Mouse (Mus musculus): ENCODE data around the gene Axl.
A peak's percentile ranks its signal among the peaks of the same experiment; 100 is the strongest.
"Not testable (repeated sequence)": the region's sequence is repeated elsewhere in the genome, so short reads cannot be mapped to it uniquely, and the experiment has no call there.

Gene Axl

DNA sequence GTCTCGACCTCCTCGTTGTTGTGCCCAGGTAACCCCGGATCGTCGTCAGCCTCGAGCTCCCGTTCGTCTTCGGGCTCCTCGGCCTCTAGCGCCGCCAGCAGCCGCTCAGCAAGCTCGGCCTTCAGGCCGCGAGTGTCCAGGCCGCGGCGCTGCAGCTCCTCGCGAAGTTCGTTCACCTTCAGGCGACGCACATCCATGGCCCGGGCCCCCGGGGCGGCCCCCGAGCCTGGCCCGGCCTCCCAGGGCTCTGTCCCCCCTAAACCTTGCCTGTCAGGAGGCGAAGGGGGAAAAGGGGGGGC is 34.1 kb downstream of the Axl start:
- DNase-seq (ENCODE audit: low read depth, low spot score) = no peak

DNA sequence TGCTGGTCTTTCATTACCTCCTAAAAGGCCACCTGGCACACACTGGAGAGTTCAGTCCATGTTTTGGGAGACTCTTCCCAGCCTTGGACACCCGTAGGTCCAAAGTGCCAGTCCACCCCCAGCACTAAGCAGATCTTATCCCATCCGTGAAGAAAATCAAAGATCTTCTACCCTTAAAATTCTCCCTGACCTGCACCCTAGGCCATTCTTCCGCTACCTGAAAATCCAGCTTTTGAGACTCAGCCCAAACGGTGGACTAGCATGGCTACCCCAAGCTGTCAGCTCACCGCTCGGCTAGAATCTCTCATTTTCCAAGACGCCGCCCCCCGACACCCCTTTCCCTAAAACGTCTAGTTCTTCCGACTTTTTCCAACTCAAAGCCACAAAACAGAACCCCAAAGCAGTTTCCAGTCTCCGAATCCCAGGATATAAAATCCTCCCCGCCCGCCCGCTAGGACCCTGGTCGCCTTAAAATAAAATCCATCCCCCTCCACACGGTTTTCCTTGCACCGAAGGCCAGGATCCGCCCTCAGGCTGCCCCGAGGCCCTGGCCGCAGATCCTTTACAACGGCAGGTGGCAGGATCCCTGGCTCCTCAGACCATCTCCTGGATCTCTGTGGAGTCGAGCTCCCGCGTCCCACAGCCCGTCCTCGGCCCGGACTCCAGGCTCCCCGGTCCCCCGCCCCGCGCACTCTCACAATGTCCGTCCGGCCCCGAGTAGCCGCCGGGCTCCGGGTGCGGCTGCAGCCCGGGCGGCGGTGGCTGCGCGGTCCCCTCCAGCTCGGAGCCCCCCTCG is 34.7 kb downstream of the Axl start:
- DNase-seq (ENCODE audit: low read depth, low spot score) = peak; percentile 41

DNA sequence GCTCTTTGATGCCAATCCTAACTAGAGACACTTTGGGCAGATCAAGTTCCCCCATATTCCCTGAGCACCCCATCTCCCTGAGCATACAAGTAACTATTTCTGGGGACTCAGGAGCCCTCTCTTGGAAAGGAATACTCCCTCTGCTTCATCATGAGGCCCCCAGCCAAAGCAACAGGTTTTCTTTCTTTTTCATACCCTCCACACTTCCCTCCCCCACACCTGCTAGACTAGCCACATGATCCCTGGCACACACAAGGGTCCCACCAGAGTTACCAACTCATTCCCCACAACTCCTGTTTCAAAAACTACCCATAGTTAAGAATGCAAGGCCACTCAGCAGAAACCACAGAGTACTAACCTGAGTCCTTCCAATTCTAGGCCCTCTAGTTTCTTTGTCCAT is 35.4 kb downstream of the Axl start:
- peak; percentile 6 for DNase-seq (ENCODE audit: low read depth, low spot score)

DNA sequence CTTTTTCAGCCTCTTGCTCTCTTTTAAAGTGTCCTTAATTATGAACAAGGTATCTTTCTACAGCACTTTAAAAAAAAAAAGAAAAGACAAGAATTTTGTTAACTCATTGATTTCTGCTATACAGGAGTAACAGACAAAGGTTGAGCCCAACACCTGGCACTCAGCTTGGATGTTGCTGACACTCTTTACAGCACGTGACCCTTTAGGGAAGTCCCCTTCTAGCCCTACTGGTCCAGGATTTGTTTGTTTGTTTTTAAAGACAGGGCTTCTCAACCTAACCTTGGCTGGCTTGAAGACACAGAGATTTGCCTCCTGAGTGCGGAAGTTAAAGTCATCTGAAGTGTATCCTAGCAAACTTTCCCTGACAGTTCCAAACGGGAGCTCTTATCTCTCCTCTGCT is 41.7 kb downstream of the Axl start:
- DNase-seq (ENCODE audit: low read depth, low spot score) = no peak

DNA sequence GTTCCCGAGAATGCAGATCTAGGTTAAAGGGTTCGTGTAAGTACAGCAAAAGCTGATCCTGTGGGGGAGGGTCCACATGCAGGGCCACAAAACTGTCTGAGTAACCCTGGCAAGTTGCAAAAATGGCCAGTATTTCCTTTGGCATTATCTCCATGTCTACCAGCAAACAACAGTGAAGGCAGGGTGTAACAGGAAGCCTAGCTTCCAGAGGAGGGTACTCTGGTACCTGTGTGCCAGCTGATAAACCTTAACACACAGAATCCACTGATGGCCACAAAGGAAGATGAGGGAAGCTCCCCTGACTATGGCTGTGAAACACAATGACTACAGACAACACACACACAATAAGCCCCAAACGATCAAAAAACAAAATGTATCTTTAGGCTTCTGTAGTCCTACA is 50.2 kb downstream of the Axl start:
- DNase-seq (ENCODE audit: low read depth, low spot score) = no peak

DNA sequence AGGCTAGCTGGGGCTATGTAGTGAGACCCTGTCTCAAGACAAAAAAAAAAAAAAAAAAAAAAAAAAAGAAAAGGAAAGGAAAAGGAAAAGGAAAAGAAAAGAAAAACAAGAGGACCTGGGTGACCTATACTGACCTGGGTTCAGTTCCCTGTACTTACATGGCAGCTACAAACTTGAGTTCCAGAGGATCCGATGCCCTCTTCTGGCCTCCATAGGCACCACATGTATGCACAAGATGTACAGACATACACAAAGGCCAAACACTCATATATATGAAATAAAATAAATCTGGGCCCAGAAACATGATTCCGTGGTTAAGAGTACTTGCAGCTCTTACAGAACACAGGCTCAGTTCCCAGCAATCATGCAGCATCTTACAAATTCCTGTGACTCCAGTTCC is 51.6 kb downstream of the Axl start:
- peak; percentile 38 for DNase-seq (ENCODE audit: low read depth, low spot score)

DNA sequence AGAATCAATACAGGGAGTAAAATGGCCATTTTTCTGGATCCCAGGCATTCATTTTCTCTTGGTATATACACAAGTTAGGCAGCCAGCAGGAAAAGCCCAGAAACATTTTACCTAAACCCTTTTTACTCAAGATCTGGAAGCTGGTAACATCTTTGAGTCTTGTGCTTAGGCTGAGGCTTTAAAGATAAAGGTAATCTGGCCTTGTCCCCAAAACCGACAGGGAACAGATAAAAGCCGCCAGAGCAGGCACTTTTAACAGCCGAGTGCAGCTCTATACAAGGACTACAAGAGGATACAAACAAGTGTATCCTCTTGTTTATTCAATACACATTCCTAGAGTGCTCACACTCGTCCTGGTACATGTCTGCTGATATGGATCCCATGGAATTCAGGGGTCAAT is 53.5 kb downstream of the Axl start:
- no peak for DNase-seq (ENCODE audit: low read depth, low spot score)

DNA sequence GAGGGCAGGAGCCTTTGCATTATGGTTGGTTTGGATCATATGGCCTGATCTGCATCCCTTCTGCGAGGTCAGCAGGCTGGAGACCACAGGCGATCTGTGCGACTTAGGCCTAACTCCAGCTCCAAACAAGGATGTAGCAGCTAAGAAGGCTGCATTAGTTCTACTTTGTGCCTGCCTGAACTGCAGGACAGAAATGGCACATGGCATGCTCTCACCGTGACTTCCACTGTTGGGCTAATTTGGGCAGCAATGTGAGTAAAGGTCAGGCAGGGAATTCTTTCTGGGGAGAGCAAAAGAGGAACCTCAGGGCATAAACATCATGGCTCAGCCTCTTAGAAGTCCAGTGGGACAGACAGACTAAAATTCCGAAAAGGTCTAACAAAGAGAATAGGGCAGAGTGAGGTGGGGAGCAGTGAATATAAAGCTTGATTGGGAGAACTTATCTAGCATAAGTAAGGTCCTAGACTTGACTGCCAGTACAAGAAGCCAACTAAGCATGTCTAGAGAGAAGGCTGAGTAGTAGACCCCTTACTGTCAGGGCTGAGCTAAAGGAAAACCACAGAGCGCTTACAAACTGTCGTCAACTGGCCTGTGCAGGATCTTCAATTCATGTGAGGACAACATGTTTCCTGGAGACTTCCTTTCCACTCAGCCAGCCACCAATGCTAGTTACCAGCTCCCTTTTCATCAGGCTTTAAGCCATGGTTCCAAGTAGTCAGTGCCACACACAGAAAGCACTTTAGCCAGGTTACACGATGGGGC is 57.0 kb downstream of the Axl start:
- no peak for DNase-seq (ENCODE audit: low read depth, low spot score)

DNA sequence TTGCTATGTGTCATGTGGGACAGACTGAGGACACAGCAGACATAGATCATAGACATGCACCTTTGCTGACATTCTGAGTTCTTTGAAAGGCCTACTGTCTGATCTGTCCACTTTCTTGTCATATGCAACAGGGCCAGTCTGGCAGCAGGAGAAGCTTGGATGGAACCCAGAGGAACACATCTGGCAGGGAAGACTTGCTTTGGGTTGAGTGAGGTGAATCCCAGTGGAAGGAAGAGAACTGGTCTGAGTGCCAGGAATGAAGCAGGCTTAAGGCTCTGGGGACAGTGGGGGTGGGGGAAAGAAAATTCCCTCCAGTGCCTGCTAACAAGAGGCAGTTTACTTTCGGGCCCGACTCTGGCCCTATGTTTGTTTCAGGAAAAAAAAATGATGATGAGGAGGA is 58.6 kb downstream of the Axl start:
- peak; percentile 60 for DNase-seq (ENCODE audit: low read depth, low spot score)

DNA sequence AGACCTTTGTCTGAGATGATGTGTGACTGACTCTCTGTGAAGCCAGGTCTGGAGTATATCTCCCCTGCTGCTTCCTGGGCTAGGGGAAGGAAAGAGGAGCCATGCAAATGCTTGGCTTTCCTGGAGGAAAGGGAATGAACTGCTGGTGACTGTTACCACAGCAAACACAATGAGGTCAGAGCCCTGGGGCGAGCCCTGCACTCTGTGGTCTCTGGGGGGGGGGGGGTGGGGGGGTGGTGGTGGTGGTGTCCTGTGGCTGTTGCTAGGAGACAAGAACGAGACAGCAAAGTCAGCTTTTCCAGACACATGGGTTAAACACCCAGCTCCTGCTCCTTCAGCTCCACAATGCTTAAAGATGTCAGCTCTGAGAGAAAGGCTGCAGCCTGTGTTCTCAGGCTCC is 59.1 kb downstream of the Axl start:
- no peak for DNase-seq (ENCODE audit: low read depth, low spot score)

DNA sequence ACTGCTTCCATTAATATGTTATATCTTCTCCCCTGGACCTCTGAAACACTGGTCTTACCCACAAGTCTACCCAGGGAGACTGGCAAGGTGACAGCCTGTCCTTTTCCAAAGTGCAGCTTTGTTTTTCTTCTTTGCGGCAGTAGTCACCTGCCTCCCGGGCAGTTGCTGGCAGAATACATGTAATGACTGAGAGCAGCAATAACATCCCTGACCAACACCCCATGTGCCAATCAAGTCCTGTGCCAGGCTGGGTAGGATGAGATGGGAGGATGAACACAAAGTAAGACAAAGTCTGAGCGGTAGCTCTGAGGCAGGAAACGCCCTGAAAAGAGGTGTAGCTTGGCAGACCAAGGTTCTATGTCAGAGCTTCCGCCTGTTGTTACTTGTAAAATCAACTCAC is 60.7 kb downstream of the Axl start:
- DNase-seq (ENCODE audit: low read depth, low spot score) = no peak

DNA sequence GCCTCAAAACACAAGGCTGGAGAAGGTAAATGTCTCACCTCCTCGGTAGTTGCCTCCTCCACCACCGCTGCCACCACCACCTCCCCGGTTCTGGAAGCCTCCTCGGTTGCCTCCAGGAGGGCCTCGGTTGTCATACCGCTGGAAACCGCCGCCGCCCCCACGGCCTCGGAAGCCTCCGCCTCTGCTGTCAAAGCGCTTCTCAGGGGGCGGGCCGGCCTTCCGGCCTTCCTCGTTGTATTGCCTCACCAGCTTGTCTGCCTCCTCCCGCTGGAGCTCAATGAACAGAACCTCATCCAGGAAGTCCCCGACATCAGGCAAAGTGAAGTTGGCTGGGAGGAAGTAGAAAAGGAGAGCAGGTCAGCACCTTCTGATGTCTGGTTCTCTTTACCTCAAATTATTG is 62.6 kb downstream of the Axl start:
- no peak for DNase-seq (ENCODE audit: low read depth, low spot score)

DNA sequence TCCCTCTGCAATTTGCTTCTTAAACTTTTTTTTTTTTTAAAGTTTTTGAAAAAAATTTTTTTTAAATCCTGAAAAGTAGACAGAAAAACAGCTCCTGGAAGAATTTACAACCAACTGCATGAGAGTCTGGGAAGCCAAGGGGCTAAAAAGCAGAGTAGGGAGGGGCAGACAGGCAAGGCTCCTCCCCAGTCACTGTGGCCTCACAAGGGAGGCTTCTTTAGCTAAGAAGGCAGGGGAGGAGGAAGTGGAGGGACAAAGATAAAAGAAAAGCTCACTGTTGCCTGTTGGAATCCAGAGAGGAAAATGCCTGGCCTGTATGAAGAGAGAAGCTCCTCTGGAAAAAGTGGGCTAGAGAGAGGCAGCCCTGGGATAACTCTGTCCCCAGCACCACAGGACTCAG is 66.7 kb downstream of the Axl start:
- not testable (repeated sequence) for DNase-seq (ENCODE audit: low read depth, low spot score)

DNA sequence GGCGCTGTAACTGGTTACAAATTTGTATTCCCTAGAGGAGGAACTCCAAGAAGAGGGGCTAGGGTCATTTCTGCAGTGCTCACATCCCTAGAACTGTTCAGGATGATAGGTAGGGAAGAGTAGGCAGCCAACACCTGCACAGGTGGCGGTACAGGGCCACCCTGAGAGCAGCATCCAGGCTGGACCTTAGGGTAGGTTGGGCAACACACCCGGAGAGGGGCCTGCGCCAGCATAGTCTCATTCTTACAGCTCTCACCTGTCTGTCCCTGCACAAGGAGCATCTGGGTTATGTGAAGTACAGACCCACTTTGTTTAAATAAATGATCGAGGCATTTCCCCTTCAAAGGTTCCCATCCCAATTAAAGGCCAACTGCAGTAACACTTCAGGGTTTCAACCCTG is 67.7 kb downstream of the Axl start:
- no peak for DNase-seq (ENCODE audit: low read depth, low spot score)

DNA sequence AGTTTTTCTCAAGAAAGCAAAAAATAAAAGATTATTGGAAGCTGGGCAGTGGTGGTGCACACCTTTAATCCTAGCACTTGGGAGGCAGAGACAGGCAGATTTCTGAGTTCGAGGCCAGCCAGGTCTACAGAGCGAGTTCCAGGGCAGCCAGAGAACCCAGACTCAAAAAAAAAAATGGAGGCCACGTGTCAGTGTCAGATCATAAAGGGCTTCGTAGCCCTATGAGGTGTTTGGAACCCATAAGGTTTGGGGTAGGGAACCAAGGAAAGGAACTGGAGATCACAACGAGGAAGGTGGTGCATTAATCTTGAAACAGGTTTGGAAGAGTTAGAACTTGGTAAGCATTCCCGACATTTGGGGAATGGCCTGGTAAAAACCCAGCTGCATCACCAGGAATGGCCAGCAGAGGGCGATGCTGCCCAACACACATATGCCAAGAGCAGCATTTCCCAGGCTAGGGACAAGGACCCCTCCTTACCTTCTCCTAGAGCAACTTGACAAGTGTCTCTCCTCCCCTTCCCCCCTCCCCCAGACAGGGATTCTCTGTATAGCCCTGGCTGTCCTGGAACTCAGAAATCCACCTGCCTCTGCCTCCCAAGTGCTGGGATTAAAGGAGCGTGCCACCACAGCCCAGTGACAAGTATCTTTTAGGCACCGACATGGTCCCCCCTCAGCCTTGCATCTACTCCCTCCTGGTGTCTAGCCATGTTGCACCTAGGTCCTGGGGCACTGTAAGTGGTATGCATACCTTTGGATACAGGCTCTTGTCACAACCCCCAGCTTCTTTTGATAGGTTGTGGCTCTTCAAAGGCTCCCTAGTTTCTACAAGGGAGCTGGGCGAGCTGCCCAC is 68.5 kb downstream of the Axl start:
- peak; percentile 80 for DNase-seq (ENCODE audit: low read depth, low spot score)

DNA sequence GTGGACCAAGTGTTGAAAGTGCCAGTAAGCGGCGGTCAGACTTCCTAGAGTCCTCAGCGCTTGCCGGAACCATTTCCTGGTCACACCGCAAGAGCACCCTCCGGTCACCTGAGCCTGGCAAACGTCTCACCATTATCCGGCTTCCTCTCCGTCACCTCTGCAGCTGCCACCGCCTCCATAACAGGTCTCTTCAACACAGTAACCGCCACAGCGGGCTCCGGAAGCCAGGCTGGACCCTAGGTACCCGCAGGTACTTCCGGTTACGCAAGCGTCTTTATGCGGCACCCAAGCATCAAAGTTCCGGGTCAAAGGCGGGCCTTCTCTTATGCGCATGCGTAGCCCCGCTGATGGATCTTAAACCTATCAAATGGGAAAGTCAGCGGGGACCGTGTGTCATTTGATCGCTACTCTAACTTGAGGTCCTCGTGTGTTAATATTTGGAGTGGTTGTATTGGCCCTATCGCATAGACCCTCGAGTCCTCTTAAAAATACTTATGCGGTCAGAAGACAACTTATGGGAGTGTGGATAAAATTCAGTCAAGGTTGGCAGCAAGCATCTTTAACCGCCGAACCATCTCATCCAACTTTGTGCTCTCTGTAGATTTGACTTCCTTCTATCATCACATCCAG is 69.6 kb downstream of the Axl start, which contains the start of gene Ccdc97:
Gene Ccdc97 (minus strand): TSS at position 301 of the 630 bp plus-strand sequence.
- DNase-seq (ENCODE audit: low read depth, low spot score) = peak; percentile 93

DNA sequence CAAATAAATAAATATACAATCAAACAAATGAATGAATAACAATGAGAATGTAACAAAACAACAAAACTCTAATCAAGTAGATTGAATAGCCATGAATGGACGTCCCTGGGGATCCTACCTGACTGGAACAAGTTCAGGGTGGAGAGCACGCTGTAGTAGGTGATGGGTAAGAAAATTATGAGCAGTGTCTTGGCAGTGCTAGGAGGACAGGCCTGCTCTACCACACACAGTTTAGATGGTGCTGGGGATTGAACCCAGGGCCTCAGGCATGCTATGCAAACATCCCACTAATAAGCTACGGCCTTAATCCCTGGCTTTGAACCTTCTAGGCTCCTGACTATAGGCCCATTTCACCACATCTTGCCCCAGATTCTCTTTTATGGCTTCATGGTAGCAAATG is 71.0 kb downstream of the Axl start:
- DNase-seq (ENCODE audit: low read depth, low spot score) = no peak

DNA sequence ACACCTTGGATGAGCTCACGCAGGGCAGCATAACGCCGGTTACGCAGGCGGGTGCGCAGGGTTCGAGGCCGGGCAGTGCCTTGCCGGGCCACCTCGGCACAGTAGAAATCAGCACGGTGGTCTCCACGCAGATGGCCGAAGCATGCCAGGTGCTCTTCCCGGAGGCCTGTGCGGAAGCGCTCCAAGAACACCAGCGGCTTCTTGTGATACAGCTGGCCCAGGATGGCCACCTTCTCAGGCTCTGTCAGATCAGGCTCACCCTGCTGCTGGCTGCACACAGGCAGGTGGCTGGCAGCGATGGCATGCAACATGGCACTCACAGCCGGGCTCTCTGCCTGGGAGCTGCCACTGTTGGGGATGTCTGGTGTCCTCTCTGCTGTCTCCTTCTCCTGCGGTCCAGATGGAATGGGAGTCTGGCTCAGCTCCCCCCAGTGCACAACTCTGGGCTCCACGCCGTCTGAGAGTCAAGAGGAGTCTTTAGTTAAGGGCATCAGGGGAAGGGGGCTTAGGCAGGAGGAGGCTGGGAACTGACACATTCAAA is 72.7 kb downstream of the Axl start:
- DNase-seq (ENCODE audit: low read depth, low spot score) = no peak

DNA sequence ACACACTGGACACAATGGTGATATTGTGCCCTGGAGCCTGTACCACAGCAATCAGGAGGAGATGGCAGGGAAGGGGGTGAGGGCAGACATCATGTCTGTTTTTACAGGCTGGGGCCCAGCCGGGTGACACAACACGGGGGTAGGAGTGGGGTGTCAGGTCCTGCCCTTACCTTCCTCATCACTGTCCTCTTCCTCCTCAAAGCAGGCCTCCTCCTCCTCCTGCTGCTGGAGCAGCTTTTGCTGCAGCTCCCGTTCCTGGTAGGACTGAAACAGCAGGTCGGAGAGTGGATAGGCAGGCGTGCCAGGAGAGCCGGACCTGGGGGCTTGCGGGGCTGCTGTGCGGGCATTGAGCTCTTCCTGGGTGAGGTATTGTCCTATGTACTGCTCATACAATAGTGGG is 73.9 kb downstream of the Axl start:
- no peak for DNase-seq (ENCODE audit: low read depth, low spot score)

DNA sequence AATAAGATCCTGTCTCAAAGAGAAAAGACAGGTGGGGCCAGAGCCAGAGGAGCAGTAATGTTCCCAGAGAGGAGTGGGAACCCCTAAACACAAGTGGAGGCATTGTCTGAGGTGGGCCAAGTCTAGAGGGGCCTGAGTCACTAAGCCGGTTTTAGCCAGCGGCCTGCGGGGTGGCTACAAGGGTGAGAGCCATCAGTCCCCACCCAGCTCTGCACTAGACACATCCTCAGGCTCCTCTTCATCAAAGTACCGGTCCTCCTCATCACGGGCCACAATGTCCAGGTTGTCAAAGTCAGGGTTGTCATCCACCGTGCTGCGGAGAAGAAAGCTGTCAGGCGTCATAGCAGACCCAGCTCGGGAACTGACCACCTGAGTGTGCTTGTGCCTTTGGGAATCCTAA is 75.7 kb downstream of the Axl start:
- no peak for DNase-seq (ENCODE audit: low read depth, low spot score)

DNA sequence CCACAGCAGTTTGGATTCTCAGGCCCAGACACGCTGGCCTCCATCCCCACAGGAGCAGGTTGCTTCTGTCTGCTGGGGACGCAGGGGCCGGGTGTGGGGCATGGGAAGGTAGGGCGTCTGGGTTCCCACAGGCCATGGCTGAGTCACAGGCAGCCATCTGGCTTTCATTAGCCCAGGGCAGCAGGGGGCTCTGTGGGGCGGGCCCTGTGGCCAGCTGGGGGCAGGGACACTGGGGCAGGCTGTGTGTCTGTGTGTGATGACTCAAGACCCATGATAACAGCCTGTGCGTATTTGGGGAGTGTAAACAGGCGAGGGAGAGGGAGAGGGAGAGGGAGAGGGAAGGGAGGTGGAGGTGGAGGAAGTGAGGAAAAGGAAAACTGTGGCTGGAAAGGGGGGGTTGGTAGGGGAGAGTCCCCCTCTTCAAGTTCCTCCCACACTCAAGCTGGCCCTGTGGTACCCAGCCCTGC is 76.7 kb downstream of the Axl start:
- DNase-seq (ENCODE audit: low read depth, low spot score) = peak; percentile 92

DNA sequence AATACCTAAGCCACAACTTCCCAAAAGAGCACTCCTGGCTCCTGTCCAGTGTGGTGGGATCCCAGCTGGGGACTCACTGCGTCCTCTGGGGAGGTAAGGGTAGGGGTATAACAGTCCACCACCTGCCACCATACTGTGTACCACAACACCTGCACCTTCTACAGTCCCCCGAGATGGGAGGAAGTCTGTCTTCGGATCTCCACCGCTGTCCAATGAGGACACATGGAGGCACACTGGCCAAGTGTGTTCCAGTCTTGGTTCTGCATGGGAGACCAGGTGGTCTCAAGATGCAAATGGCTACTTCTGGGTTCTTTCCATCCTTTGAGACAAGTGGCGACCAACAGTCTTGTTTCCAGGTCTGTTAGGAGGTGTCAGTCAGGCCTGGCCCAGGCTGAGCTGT is 77.3 kb downstream of the Axl start:
- DNase-seq (ENCODE audit: low read depth, low spot score) = no peak

All from 3T3-L1 (cell line).